Mouse (Mus musculus) embryonic facial prominence, embryonic 12.5 days (tissue): ENCODE results near the gene Dtnb. TPM values are rescaled to one million over a fixed set of nuclear protein-coding genes. Genes with fewer than 3 reads are reported as not detected.

Experiments used
- ATAC-seq: fragments of 200-750 bp; cut with Nextera tagmentation; 2 replicates; pipeline ENCODE4 v1.8.0; 2017; ENCODE audit not compliant: insufficient number of reproducible peaks, insufficient read depth, low FRiP score, low TSS enrichment
- H3K27ac ChIP-seq: fragments of 300-500 bp; sonication (generic); 2 replicates; pipeline ENCODE4 v1.5.1; 2016; ENCODE audit warnings: mild to moderate bottlenecking
- H3K27me3 ChIP-seq: fragments of 300-500 bp; sonication (generic); 2 replicates; pipeline ENCODE4 v1.6.1; 2016; ENCODE audit warnings: mild to moderate bottlenecking, moderate library complexity
- H3K36me3 ChIP-seq: fragments of 300-500 bp; sonication (generic); 2 replicates; pipeline ENCODE4 v1.6.1; 2016; ENCODE audit warnings: mild to moderate bottlenecking
- H3K4me1 ChIP-seq: fragments of 300-500 bp; sonication (generic); 2 replicates; pipeline ENCODE4 v1.6.1; 2016
- H3K4me2 ChIP-seq: fragments of 300-500 bp; sonication (generic); replicated peaks from 2 replicates; pipeline ENCODE4 v1.6.1; 2016; ENCODE audit warnings: mild to moderate bottlenecking, moderate library complexity
- H3K4me3 ChIP-seq: fragments of 300-500 bp; sonication (generic); 2 replicates; pipeline ENCODE4 v1.5.1; 2016; ENCODE audit warnings: mild to moderate bottlenecking
- H3K9ac ChIP-seq: fragments of 300-500 bp; sonication (generic); 2 replicates; pipeline ENCODE4 v1.6.1; 2016; ENCODE audit warnings: mild to moderate bottlenecking, moderate library complexity
- H3K9me3 ChIP-seq: fragments of 300-500 bp; sonication (generic); 2 replicates; pipeline ENCODE4 v1.6.1; 2016; ENCODE audit warnings: mild to moderate bottlenecking, moderate library complexity
- WGBS: fragments of 180-500 bp; shearing (Covaris S2); methylation state at CpG from one replicate; pipeline ENCODE4 v1.1.7; 2016; 5-methylcytosine and 5-hydroxymethylcytosine counted together
- polyA plus RNA-seq: library from polyadenylated mRNA; unstranded; fragments of >200 nt; fragmentation: Nextera tagmentation; extraction: Ambion mirVana; gene quantifications from 2 replicates; pipeline ENCODE4 v1.2.1, GENCODE M21; 2016

The Dtnb gene
- polyA plus RNA-seq, 1 experiment from 2014 or later: 54.8 TPM

GRCm38 (mm10) chr12:3548582-3549211 is 23.5 kb upstream of the Dtnb start:
- 37% methylated on average over 5 of the region's 5 CpGs for WGBS
- Histone ChIP-seq H3K4me1 (peaks cover 13% of the 10 kb centered on the region; the same call in 1 of the 2 replicates), H3K9me3 (no peaks in the 10 kb centered on the region), H3K4me2 (no peak overlapping the region), H3K4me3 (no peak overlapping the region), H3K36me3 (no peaks in the 10 kb centered on the region), H3K9ac (no peak overlapping the region), H3K27ac (no peak overlapping the region), H3K27me3 (no peaks in the 10 kb centered on the region)
- ATAC-seq: 0 out of 2 replicates have a peak, but pooled peaks have one; percentile 22

DNA sequence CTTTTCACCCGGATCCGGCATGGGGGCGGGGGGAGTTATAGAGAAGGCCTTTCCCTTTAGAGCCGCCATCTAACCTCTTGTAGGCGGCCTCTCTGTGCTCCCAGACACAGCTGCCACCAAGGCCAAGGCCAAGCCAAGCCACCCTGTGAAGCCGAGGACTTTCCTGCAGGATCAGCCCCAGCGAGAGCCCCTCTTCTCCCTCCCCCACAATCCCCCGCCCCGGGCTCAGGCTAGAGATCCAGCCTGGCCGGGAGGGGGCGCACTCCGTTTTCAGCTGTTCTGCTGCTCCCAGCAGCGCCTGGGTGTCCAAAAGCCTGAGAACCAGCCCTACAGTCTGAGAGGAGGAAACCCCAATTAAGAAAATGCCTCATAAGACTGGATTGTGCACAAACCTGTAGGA is 21.9 kb upstream of the Dtnb start:
- no peaks in the 10 kb centered on the region for H3K27me3 ChIP-seq
- no peaks in the 10 kb centered on the region for H3K36me3 ChIP-seq
- 0 out of 2 replicates have a peak overlapping the region, but pooled peaks have one; percentile 24 for H3K4me2 ChIP-seq
- H3K9me3 ChIP-seq: no peaks in the 10 kb centered on the region
- H3K4me3 ChIP-seq: no peak overlapping the region
- ATAC-seq: no peak
- no peak overlapping the region for H3K9ac ChIP-seq
- 12% methylated on average over 13 of the region's 13 CpGs for WGBS
- no peak overlapping the region for H3K27ac ChIP-seq
- peaks cover 13% of the 10 kb centered on the region; the same call in 1 of the 2 replicates for H3K4me1 ChIP-seq

DNA sequence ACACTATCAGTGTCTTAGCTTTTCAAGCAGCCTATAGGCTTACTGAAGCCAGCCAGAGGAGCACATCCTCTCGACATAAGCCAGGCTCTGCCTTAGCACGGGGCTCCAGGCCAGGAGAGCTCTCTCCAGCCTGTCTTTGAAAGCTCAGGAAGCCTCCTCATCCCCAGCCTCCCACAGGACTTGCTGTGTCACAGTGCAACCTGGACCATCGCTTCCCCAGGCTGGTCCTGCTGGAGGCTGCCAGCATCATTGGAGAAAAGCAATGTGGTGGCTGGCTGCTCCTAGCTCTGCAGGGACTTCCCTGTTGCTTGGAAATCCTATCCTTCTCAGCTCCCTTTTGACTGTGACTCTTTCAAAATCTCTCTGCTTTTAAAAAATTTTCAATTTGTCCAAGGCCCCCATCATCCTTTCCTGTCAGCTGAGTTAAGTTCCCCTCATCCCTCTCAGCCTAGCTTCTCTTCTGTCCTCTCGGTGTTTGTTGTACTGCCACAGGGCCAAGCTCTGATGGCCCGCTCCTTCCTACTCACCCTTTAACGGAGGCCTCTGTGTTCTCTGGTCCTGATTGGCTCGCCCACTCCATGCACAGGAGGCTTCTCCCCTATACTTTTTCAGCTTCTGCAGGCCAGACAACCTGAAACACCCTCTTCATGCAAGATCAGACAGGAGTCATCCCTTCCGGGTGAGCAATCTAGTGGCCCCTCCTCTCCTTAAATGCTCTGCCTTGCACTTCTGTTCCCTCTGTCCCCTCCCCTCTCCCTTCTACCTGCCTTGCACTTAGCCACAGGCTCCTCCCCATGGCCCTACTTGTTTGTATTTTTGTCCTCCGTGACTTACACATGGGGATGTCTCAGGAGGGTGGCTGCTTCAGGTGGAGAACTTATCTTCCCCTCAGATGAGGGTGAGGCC is 14.5 kb upstream of the Dtnb start:
- 46% methylated on average over 9 of the region's 9 CpGs for WGBS
- H3K36me3 ChIP-seq: no peaks in the 10 kb centered on the region
- no peaks in the 10 kb centered on the region for H3K4me1 ChIP-seq
- no peak overlapping the region for H3K27ac ChIP-seq
- H3K27me3 ChIP-seq: no peaks in the 10 kb centered on the region
- H3K4me2 ChIP-seq: no peak overlapping the region
- no peak for ATAC-seq
- H3K4me3 ChIP-seq: no peak overlapping the region
- H3K9me3 ChIP-seq: no peaks in the 10 kb centered on the region
- H3K9ac ChIP-seq: no peak overlapping the region

DNA sequence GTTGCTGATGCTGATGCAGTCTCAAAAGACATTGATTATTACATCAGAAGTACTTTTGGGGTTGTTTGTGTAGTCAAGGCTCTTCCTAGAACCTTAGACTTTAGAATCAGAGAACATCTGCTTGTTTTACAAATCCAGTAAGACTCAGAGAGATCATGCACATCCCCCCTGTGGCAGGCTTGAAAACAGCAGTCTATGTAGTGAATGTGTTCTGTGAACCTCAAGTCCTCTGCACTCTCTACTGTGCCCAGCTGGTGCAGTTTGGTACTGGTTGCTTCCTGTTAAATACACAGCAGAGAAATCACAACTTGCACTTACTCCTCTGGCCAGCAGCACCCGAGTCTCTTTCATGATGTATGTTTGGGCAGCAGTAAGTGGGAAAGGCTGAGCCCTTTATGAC is 11.6 kb upstream of the Dtnb start:
- Histone ChIP-seq H3K4me3 (no peak overlapping the region), H3K4me1 (no peaks in the 10 kb centered on the region), H3K4me2 (no peak overlapping the region), H3K9me3 (no peaks in the 10 kb centered on the region), H3K27ac (no peak overlapping the region), H3K36me3 (no peaks in the 10 kb centered on the region), H3K27me3 (no peaks in the 10 kb centered on the region), H3K9ac (no peak overlapping the region)
- no peak for ATAC-seq
- WGBS: 39% methylated on average over 1 of the region's 1 CpGs

- Histone ChIP-seq H3K4me2 (no peak overlapping the region), H3K4me3 (no peak overlapping the region), H3K36me3 (no peaks in the 10 kb centered on the region), H3K9ac (no peak overlapping the region), H3K4me1 (no peaks in the 10 kb centered on the region), H3K9me3 (no peaks in the 10 kb centered on the region), H3K27me3 (no peaks in the 10 kb centered on the region), H3K27ac (no peak overlapping the region)
- no peak for ATAC-seq
- 84% methylated on average over 6 of the region's 6 CpGs for WGBS
Observed at GRCm38 (mm10) chr12:3561032-3561431, 11.1 kb upstream of the Dtnb start.

- no peak overlapping the region for H3K9ac ChIP-seq
- no peaks in the 10 kb centered on the region for H3K9me3 ChIP-seq
- 88% methylated on average over 10 of the region's 10 CpGs for WGBS
- no peak overlapping the region for H3K4me2 ChIP-seq
- no peak overlapping the region for H3K27ac ChIP-seq
- no peak overlapping the region for H3K4me3 ChIP-seq
- ATAC-seq: no peak
- no peaks in the 10 kb centered on the region for H3K36me3 ChIP-seq
- H3K4me1 ChIP-seq: no peaks in the 10 kb centered on the region
- H3K27me3 ChIP-seq: no peaks in the 10 kb centered on the region
Observed at GRCm38 (mm10) chr12:3562806-3563205, 9.4 kb upstream of the Dtnb start.

- WGBS: 80% methylated on average over 4 of the region's 4 CpGs
- Histone ChIP-seq H3K27ac (no peak overlapping the region), H3K4me1 (no peaks in the 10 kb centered on the region), H3K4me3 (no peak overlapping the region), H3K9me3 (no peaks in the 10 kb centered on the region), H3K27me3 (no peaks in the 10 kb centered on the region), H3K4me2 (no peak overlapping the region), H3K36me3 (no peaks in the 10 kb centered on the region), H3K9ac (no peak overlapping the region)
- ATAC-seq: no peak
Observed at GRCm38 (mm10) chr12:3563659-3564058, 8.5 kb upstream of the Dtnb start.

GRCm38 (mm10) chr12:3568461-3568991 is 3.7 kb upstream of the Dtnb start:
- H3K36me3 ChIP-seq: no peaks in the 10 kb centered on the region
- no peaks in the 10 kb centered on the region for H3K9me3 ChIP-seq
- H3K4me3 ChIP-seq: no peak overlapping the region
- no peak overlapping the region for H3K4me2 ChIP-seq
- no peak overlapping the region for H3K9ac ChIP-seq
- H3K4me1 ChIP-seq: peaks cover 2% of the 10 kb centered on the region; the same call in 1 of the 2 replicates
- ATAC-seq: no peak
- WGBS: 63% methylated on average over 5 of the region's 5 CpGs
- no peak overlapping the region for H3K27ac ChIP-seq
- no peaks in the 10 kb centered on the region for H3K27me3 ChIP-seq

GRCm38 (mm10) chr12:3570711-3571400 is 1.3 kb upstream of the Dtnb start:
- ATAC-seq: no peak
- Histone ChIP-seq H3K27me3 (no peaks in the 10 kb centered on the region), H3K4me3 (no peak overlapping the region), H3K9me3 (no peaks in the 10 kb centered on the region), H3K4me2 (no peak overlapping the region), H3K9ac (no peak overlapping the region), H3K36me3 (no peaks in the 10 kb centered on the region), H3K27ac (no peak overlapping the region), H3K4me1 (peaks cover 7% of the 10 kb centered on the region)
- WGBS: 89% methylated on average over 4 of the region's 4 CpGs

GRCm38 (mm10) chr12:3572581-3573397 is 608 bp downstream of the Dtnb start:
- peaks cover 7% of the 10 kb centered on the region for H3K4me1 ChIP-seq
- under 1% methylated on average over 53 of the region's 53 CpGs for WGBS
- peak overlapping the region; percentile 83 for H3K4me3 ChIP-seq
- no peaks in the 10 kb centered on the region for H3K9me3 ChIP-seq
- no peaks in the 10 kb centered on the region for H3K36me3 ChIP-seq
- ATAC-seq: peak; percentile 70
- H3K9ac ChIP-seq: peak overlapping the region; percentile 91
- no peaks in the 10 kb centered on the region for H3K27me3 ChIP-seq
- H3K4me2 ChIP-seq: peak overlapping the region; percentile 72
- H3K27ac ChIP-seq: peak overlapping the region; percentile 90

GRCm38 (mm10) chr12:3573410-3573809 is 1.2 kb downstream of the Dtnb start:
- Histone ChIP-seq H3K4me3 (peak overlapping the region; percentile 83), H3K4me1 (peaks cover 7% of the 10 kb centered on the region), H3K27me3 (no peaks in the 10 kb centered on the region), H3K9ac (peak overlapping the region; percentile 91; the same call in 1 of the 2 replicates), H3K27ac (0 out of 2 replicates have a peak overlapping the region, but pooled peaks have one; percentile 90), H3K4me2 (peak overlapping the region; percentile 72), H3K36me3 (no peaks in the 10 kb centered on the region), H3K9me3 (no peaks in the 10 kb centered on the region)
- WGBS: 28% methylated on average over 6 of the region's 6 CpGs
- ATAC-seq: no peak
